Mouse (Mus musculus) heart, postnatal 4 days (tissue): ENCODE measurements around the gene Slc11a2. TPM values are rescaled to one million over a fixed set of nuclear protein-coding genes. Genes with fewer than 3 reads are reported as not detected.
"Not testable (repeated sequence)": the region's sequence is repeated elsewhere in the genome, so short reads cannot be mapped to it uniquely, and the experiment has no call there.

Source experiments
- DNase-seq: peaks from one replicate; pipeline ENCODE4 v3.0.0; 2021
- total RNA-seq, 2 experiments: library from RNA; stranded (reverse); gene quantifications; 2 replicates each; pipeline ENCODE4 v1.2.3; 2021

Gene Slc11a2
- total RNA-seq, 2 experiments from 2014 or later: 40.4 to 43.9 TPM

- DNase-seq: no peak
These were observed 8.4 kb upstream of the Slc11a2 start for GRCm38 (mm10) chr15:100433234-100433633.

GRCm38 (mm10) chr15:100429959-100430565 is 5.2 kb upstream of the Slc11a2 start:
- no peak for DNase-seq

- DNase-seq: peak; percentile 46
These were observed 3.5 kb upstream of the Slc11a2 start for GRCm38 (mm10) chr15:100428296-100428905.

- DNase-seq: no peak
These were observed 956 bp downstream of the Slc11a2 start for GRCm38 (mm10) chr15:100423916-100424315.

- peak; percentile 97 for DNase-seq
These were observed 1.7 kb downstream of the Slc11a2 start for GRCm38 (mm10) chr15:100422899-100423860.

GRCm38 (mm10) chr15:100422476-100422875 is 2.4 kb downstream of the Slc11a2 start:
- no peak for DNase-seq

- not testable (repeated sequence) for DNase-seq
These were observed 3.1 kb downstream of the Slc11a2 start, which contains the start of gene Gm5475 for GRCm38 (mm10) chr15:100421758-100422197. Gene Gm5475, plus strand, starts transcription at chr15:100422147.

GRCm38 (mm10) chr15:100421059-100421757 is 3.7 kb downstream of the Slc11a2 start:
- no peak for DNase-seq

GRCm38 (mm10) chr15:100419901-100420745 is 4.7 kb downstream of the Slc11a2 start:
- no peak for DNase-seq

GRCm38 (mm10) chr15:100419311-100419710 is 5.6 kb downstream of the Slc11a2 start:
- DNase-seq: no peak

- DNase-seq: no peak
These were observed 6.9 kb downstream of the Slc11a2 start for GRCm38 (mm10) chr15:100417854-100418450.

- DNase-seq: peak; percentile 35
These were observed 9.2 kb downstream of the Slc11a2 start for GRCm38 (mm10) chr15:100415684-100416083.

GRCm38 (mm10) chr15:100414942-100415341 is 9.9 kb downstream of the Slc11a2 start:
- DNase-seq: peak; percentile 27

GRCm38 (mm10) chr15:100414011-100414410 is 10.9 kb downstream of the Slc11a2 start:
- DNase-seq: no peak

- no peak for DNase-seq
These were observed 11.6 kb downstream of the Slc11a2 start for GRCm38 (mm10) chr15:100413306-100413705.

- DNase-seq: no peak
These were observed 13.1 kb downstream of the Slc11a2 start for GRCm38 (mm10) chr15:100411731-100412130.

- DNase-seq: no peak
These were observed 13.8 kb downstream of the Slc11a2 start for GRCm38 (mm10) chr15:100410918-100411672.

GRCm38 (mm10) chr15:100406088-100406487 is 18.8 kb downstream of the Slc11a2 start:
- DNase-seq: no peak

- DNase-seq: no peak
These were observed 21.4 kb downstream of the Slc11a2 start for GRCm38 (mm10) chr15:100403318-100404000.
